Mouse (Mus musculus) liver, postnatal 0 days (tissue): ENCODE data around the gene Gm20388.

Source experiments
- CTCF ChIP-seq: sonication (generic); IDR thresholded peaks from 2 replicates; pipeline ENCODE4 v1.5.1; 2016; ENCODE audit warnings: antibody characterized with exemption, low read depth
- EP300 ChIP-seq: IDR thresholded peaks from 2 replicates; pipeline ENCODE4 v1.6.1; 2016; ENCODE audit warnings: antibody characterized with exemption, low read depth, mild to moderate bottlenecking

GRCm38 (mm10) chr8:122135494-122135893 lies 2224.9 kb downstream of the Gm20388 start:
- TF ChIP-seq CTCF: peak; percentile 23
- no peak for TF ChIP-seq EP300
